Mouse (Mus musculus) midbrain, embryonic 14.5 days (tissue): ENCODE measurements around the gene Tmem125. TPM values are rescaled to one million over a fixed set of nuclear protein-coding genes. Genes with fewer than 3 reads are reported as not detected.

ENCODE experiments used
- ATAC-seq: fragments of 200-750 bp; cut with Nextera tagmentation; 2 replicates; pipeline ENCODE4 v1.8.0; 2017; ENCODE audit warnings: moderate number of reproducible peaks, moderate library complexity; ENCODE audit not compliant: low FRiP score, low TSS enrichment
- DNase-seq: peaks from one replicate; pipeline ENCODE4 v3.0.0-alpha.2; 2015
- H3K27ac ChIP-seq: fragments of 300-500 bp; sonication (generic); replicated peaks from 2 replicates; pipeline ENCODE4 v1.5.1; 2014; ENCODE audit warnings: mild to moderate bottlenecking, low read depth, low read length, moderate library complexity
- H3K27me3 ChIP-seq: fragments of 300-500 bp; sonication (generic); 2 replicates; pipeline ENCODE4 v1.6.1; 2014; ENCODE audit warnings: low read length, control low read depth, mixed read lengths; ENCODE audit not compliant: control insufficient read depth, insufficient read depth
- H3K36me3 ChIP-seq: fragments of 300-500 bp; sonication (generic); 2 replicates; pipeline ENCODE4 v1.6.1; 2014; ENCODE audit warnings: low read length, control low read depth; ENCODE audit not compliant: control insufficient read depth, insufficient read depth
- H3K4me1 ChIP-seq: fragments of 300-500 bp; sonication (generic); 2 replicates; pipeline ENCODE4 v1.6.1; 2014; ENCODE audit warnings: mild to moderate bottlenecking, antibody characterized with exemption, low read length, control low read depth; ENCODE audit not compliant: control insufficient read depth, insufficient read depth
- H3K4me2 ChIP-seq: fragments of 300-500 bp; sonication (generic); 2 replicates; pipeline ENCODE4 v1.6.1; 2014; ENCODE audit warnings: mild to moderate bottlenecking, low read length, moderate library complexity
- H3K4me3 ChIP-seq: fragments of 300-500 bp; sonication (generic); replicated peaks from 2 replicates; pipeline ENCODE4 v1.5.1; 2014; ENCODE audit warnings: low read depth, low read length
- H3K9ac ChIP-seq: fragments of 300-500 bp; sonication (generic); replicated peaks from 2 replicates; pipeline ENCODE4 v1.6.1; 2014; ENCODE audit warnings: mild to moderate bottlenecking, low read length, moderate library complexity
- H3K9me3 ChIP-seq: fragments of 300-500 bp; sonication (generic); 2 replicates; pipeline ENCODE4 v1.6.1; 2016; ENCODE audit warnings: low read length, control low read depth, mixed read lengths; ENCODE audit not compliant: control insufficient read depth
- WGBS: fragments of 180-500 bp; shearing (Covaris S2); extraction: QIAGEN DNeasy Blood & Tissue Kit; methylation state at CpG from one replicate; pipeline ENCODE4 v1.1.7; 2014; 5-methylcytosine and 5-hydroxymethylcytosine counted together
- polyA plus RNA-seq: library from polyadenylated mRNA; unstranded; fragments of >200 nt; fragmentation: Nextera tagmentation; extraction: Ambion mirVana; gene quantifications from 2 replicates; pipeline ENCODE4 v1.2.1, GENCODE M21; 2014

Gene Tmem125
- polyA plus RNA-seq = not detected in 2 replicates

GRCm38 (mm10) chr4:118543592-118544260 is at the start of gene Tmem125:
Gene Tmem125, minus strand, starts transcription at chr4:118544044.
- ATAC-seq = peak; percentile 55; the same call in 1 of the 2 replicates
- peak within 1 kb of the TSS; percentile 58 for H3K4me2 ChIP-seq
- WGBS = 3% methylated on average over 24 of the region's 24 CpGs
- peak within 1 kb of the TSS; percentile 36; the same call in 1 of the 2 replicates for H3K9ac ChIP-seq
- peak within 1 kb of the TSS; percentile 30 for H3K4me3 ChIP-seq
- DNase-seq = peak; percentile 1
- no peaks in the 10 kb centered on the region for H3K36me3 ChIP-seq
- H3K9me3 ChIP-seq = no peaks in the 10 kb centered on the region
- no peaks in the 10 kb centered on the region for H3K27me3 ChIP-seq
- no peak within 1 kb of the TSS for H3K27ac ChIP-seq
- 0 out of 2 replicates have a peak, but pooled peaks cover 7% of the 10 kb centered on the region for H3K4me1 ChIP-seq

- WGBS = 5% methylated on average over 7 of the region's 7 CpGs
- ATAC-seq = peak; percentile 27; the same call in 1 of the 2 replicates
- peak; percentile 74 for DNase-seq
- Histone ChIP-seq H3K4me1 (no peaks in the 10 kb centered on the region), H3K4me2 (peak overlapping the region; percentile 30), H3K36me3 (no peaks in the 10 kb centered on the region), H3K27ac (peak overlapping the region; percentile 68), H3K9ac (peak overlapping the region; percentile 10; the same call in 1 of the 2 replicates), H3K9me3 (no peaks in the 10 kb centered on the region), H3K4me3 (no peak overlapping the region), H3K27me3 (no peaks in the 10 kb centered on the region)
Measured at GRCm38 (mm10) chr4:118589733-118590130, 45.9 kb upstream of the Tmem125 start.

- no peak for ATAC-seq
- Histone ChIP-seq H3K36me3 (no peaks in the 10 kb centered on the region), H3K27ac (peak overlapping the region; percentile 68), H3K4me2 (peak overlapping the region; percentile 30), H3K4me1 (no peaks in the 10 kb centered on the region), H3K4me3 (no peak overlapping the region), H3K27me3 (no peaks in the 10 kb centered on the region), H3K9me3 (no peaks in the 10 kb centered on the region), H3K9ac (peak overlapping the region; percentile 10)
- WGBS = 56% methylated on average over 12 of the region's 12 CpGs
- no peak for DNase-seq
Measured at GRCm38 (mm10) chr4:118589053-118589732, 45.3 kb upstream of the Tmem125 start.

GRCm38 (mm10) chr4:118582629-118583028 is 38.8 kb upstream of the Tmem125 start:
- ATAC-seq = no peak
- Histone ChIP-seq H3K9me3 (no peaks in the 10 kb centered on the region), H3K27me3 (no peaks in the 10 kb centered on the region), H3K36me3 (no peaks in the 10 kb centered on the region), H3K4me2 (no peak overlapping the region), H3K27ac (no peak overlapping the region), H3K9ac (no peak overlapping the region), H3K4me1 (no peaks in the 10 kb centered on the region), H3K4me3 (no peak overlapping the region)
- 97% methylated on average over 8 of the region's 8 CpGs for WGBS
- DNase-seq = no peak

GRCm38 (mm10) chr4:118581508-118581907 is 37.7 kb upstream of the Tmem125 start:
- Histone ChIP-seq H3K4me2 (no peak overlapping the region), H3K4me3 (no peak overlapping the region), H3K9ac (no peak overlapping the region), H3K27ac (no peak overlapping the region), H3K9me3 (no peaks in the 10 kb centered on the region), H3K36me3 (no peaks in the 10 kb centered on the region), H3K4me1 (no peaks in the 10 kb centered on the region), H3K27me3 (peaks cover 5% of the 10 kb centered on the region; the same call in 1 of the 2 replicates)
- WGBS = 36% methylated on average over 11 of the region's 11 CpGs
- DNase-seq (no peak), ATAC-seq (no peak)

GRCm38 (mm10) chr4:118579313-118579712 is 35.5 kb upstream of the Tmem125 start:
- Histone ChIP-seq H3K4me3 (no peak overlapping the region), H3K4me1 (no peaks in the 10 kb centered on the region), H3K36me3 (no peaks in the 10 kb centered on the region), H3K9me3 (no peaks in the 10 kb centered on the region), H3K27me3 (peaks cover 6% of the 10 kb centered on the region; the same call in 1 of the 2 replicates), H3K4me2 (no peak overlapping the region), H3K27ac (no peak overlapping the region), H3K9ac (no peak overlapping the region)
- DNase-seq (peak; percentile 43), ATAC-seq (no peak)
- WGBS = 54% methylated on average over 13 of the region's 13 CpGs

GRCm38 (mm10) chr4:118576097-118576496 is 32.3 kb upstream of the Tmem125 start:
- no peak overlapping the region for H3K9ac ChIP-seq
- no peaks in the 10 kb centered on the region for H3K9me3 ChIP-seq
- no peak overlapping the region for H3K4me2 ChIP-seq
- H3K36me3 ChIP-seq = no peaks in the 10 kb centered on the region
- WGBS = 3% methylated on average over 6 of the region's 6 CpGs
- no peak overlapping the region for H3K4me3 ChIP-seq
- DNase-seq = peak; percentile 93
- H3K4me1 ChIP-seq = no peaks in the 10 kb centered on the region
- peaks cover 6% of the 10 kb centered on the region; the same call in 1 of the 2 replicates for H3K27me3 ChIP-seq
- ATAC-seq = no peak
- H3K27ac ChIP-seq = no peak overlapping the region

GRCm38 (mm10) chr4:118571441-118571840 is 27.6 kb upstream of the Tmem125 start:
- Histone ChIP-seq H3K27me3 (0 out of 2 replicates have a peak, but pooled peaks cover under 1% of the 10 kb centered on the region), H3K4me3 (no peak overlapping the region), H3K4me1 (no peaks in the 10 kb centered on the region), H3K9me3 (no peaks in the 10 kb centered on the region), H3K36me3 (no peaks in the 10 kb centered on the region), H3K4me2 (no peak overlapping the region), H3K27ac (no peak overlapping the region), H3K9ac (no peak overlapping the region)
- 84% methylated on average over 15 of the region's 15 CpGs for WGBS
- DNase-seq (no peak), ATAC-seq (no peak)
